Mouse (Mus musculus): ENCODE data around the gene Isoc2b. TPM values are rescaled to one million over a fixed set of nuclear protein-coding genes. Genes with fewer than 3 reads are reported as not detected.
"Not testable (repeated sequence)": the region's sequence is repeated elsewhere in the genome, so short reads cannot be mapped to it uniquely, and the experiment has no call there.

The Isoc2b gene
- polyA plus RNA-seq, 1 experiment = not detected

- TF ChIP-seq CTCF (IDR thresholded peaks at IDR 0.05; ENCODE audit: insufficient read depth, low read depth, low read length) = no peak
- no peak for TF ChIP-seq POLR2A (IDR thresholded peaks at IDR 0.05; ENCODE audit: insufficient read depth, low read depth, low read length)
- no peak overlapping the region for H3K4me3 ChIP-seq (ENCODE audit: insufficient read depth, low read depth, low read length)
- 62% methylated on average over 6 of the region's 6 CpGs for WGBS
- H3K4me1 ChIP-seq (ENCODE audit: control insufficient read depth, insufficient read depth, low read length) = no peaks in the 10 kb centered on the region
- no peak overlapping the region for H3K27ac ChIP-seq (ENCODE audit: insufficient read depth, low read depth, low read length)
Measured at GRCm38 (mm10) chr7:4822162-4822907, 47.7 kb downstream of the Isoc2b start.

GRCm38 (mm10) chr7:4821690-4822089, 48.4 kb downstream of the Isoc2b start:
- WGBS = 50% methylated on average over 4 of the region's 4 CpGs
- H3K4me3 ChIP-seq (ENCODE audit: insufficient read depth, low read depth, low read length) = no peak overlapping the region
- no peak overlapping the region for H3K27ac ChIP-seq (ENCODE audit: insufficient read depth, low read depth, low read length)
- TF ChIP-seq POLR2A (IDR thresholded peaks at IDR 0.05; ENCODE audit: insufficient read depth, low read depth, low read length) (no peak), CTCF (IDR thresholded peaks at IDR 0.05; ENCODE audit: insufficient read depth, low read depth, low read length) (no peak)
- no peaks in the 10 kb centered on the region for H3K4me1 ChIP-seq (ENCODE audit: control insufficient read depth, insufficient read depth, low read length)

DNA sequence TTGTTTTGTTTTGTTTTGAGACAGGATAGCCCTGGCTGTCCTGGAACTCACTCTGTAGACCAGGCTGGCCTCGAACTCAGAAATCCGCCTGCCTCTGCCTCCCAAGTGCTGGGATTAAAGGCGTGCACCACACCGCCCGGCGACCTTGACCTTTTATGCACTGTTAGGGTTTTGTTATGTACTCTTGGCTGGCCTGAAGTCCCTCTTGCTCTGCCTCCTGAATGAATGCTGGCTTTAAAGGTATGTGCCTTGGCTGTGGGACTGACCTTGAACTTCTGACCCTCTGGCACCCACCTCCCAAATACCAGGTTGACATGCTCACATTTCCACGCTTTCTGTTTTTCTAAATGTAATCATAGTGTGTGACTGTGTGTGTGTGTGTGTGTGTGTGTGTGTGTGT, 49.1 kb downstream of the Isoc2b start:
- H3K27ac ChIP-seq (ENCODE audit: insufficient read depth, low read depth, low read length); H3K4me3 ChIP-seq (ENCODE audit: insufficient read depth, low read depth, low read length); H3K4me1 ChIP-seq (ENCODE audit: control insufficient read depth, insufficient read depth, low read length): not testable (repeated sequence)
- WGBS = 90% methylated on average over 7 of the region's 7 CpGs

DNA sequence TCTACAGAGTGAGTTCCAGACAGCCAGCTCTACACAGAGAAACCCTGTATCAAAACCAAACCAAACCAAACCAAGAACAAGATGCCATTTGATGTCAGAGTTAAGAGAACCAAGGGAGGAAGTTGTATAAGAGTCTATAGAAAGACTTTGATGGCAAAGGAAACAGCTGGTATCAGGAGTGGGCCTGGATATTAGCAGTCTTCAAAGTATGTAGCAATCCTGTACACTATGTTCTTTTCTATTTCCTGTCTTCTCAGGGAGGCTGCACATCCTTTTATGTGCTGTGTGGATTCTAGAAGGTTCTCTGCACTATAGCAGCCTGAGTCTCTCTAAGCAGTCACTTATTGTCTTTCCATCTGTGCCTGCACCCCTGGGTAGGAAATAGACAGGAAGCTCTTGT, 53.5 kb downstream of the Isoc2b start:
- TF ChIP-seq CTCF (IDR thresholded peaks at IDR 0.05; ENCODE audit: insufficient read depth, low read depth, low read length) (no peak), POLR2A (IDR thresholded peaks at IDR 0.05; ENCODE audit: insufficient read depth, low read depth, low read length) (no peak)
- no peak overlapping the region for H3K4me3 ChIP-seq (ENCODE audit: insufficient read depth, low read depth, low read length)
- H3K4me1 ChIP-seq (ENCODE audit: control insufficient read depth, insufficient read depth, low read length) = peaks cover 3% of the 10 kb centered on the region; the same call in 1 of the 2 replicates
- H3K27ac ChIP-seq (ENCODE audit: insufficient read depth, low read depth, low read length) = no peak overlapping the region

DNA sequence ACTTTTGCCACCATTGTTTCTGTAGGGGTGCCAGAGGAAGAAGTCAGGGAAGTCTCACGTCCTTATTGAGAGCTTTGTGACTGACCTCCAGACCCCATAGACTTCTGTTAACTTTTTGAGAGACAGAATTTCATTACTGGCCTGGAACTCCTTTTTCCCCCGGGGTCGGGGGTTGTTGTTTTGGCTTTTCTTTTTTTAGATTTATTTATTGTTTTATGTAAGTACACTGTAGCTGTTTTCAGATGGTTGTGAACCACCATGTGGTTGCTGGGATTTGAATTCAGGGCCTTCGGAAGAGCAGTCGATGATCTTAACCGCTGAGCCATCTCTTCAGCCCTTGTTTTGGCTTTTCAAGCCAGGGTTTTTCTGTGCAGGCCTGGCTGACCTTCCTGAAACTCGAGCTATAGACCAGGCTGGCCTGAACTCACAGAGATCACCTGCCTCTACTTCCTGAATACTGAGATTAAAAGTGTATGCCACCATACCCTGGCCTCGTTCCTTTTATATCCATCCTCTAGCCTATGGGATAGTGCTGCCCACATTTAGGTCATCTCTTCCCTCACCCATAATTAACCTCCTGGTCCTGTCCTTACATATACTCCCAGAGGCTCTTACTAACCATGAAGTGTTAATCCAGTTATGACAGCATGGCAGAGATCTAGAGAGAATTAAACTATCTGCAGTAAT, 56.8 kb downstream of the Isoc2b start:
- peaks cover 10% of the 10 kb centered on the region for H3K4me1 ChIP-seq (ENCODE audit: control insufficient read depth, insufficient read depth, low read length)
- peak overlapping the region; percentile 91 for H3K27ac ChIP-seq (ENCODE audit: insufficient read depth, low read depth, low read length)
- peak overlapping the region; percentile 53 for H3K4me3 ChIP-seq (ENCODE audit: insufficient read depth, low read depth, low read length)
- 23% methylated on average over 8 of the region's 8 CpGs for WGBS
- TF ChIP-seq POLR2A (IDR thresholded peaks at IDR 0.05; ENCODE audit: insufficient read depth, low read depth, low read length) (no peak), CTCF (IDR thresholded peaks at IDR 0.05; ENCODE audit: insufficient read depth, low read depth, low read length) (no peak)

DNA sequence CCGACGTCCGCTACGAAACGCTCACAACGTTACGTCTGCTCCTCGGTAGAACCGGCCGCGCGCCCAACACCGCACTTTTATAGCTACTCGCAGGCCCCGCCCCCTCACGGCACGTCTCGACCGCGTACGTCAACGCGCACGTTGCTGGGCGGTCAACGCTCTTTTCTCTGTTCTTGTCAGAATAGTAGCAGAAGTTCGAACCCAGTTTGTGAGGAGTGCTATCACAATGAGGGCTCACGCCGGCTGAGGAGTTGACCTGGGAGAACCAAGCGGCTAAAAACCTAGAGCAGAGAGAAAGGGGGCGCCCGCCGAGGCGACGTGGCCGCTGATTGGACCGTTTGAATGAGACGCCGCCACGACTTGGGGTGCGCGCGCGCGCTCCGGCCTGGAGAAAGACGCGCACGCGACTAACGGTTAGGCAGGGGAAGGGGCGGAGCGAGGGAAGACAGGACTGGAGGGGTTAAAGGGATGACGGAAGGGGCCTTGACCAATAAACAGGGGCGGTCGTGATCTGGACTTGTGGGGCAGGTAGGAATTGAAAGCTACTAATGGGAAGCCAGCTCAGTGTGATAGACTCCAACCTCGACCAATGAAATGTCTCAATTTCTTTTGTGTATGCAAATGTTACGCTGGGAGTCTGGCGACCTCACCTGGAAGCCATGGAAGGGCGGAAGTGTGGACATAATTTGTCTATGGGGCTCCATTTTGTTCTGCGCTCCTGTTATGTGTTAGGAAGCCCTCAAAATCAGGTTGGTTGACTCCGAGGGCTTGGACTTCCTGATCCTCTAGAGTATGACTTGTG, 57.6 kb downstream of the Isoc2b start, which contains the start of gene Ube2s:
TSS of gene Ube2s (minus strand) at position 288 of the 802 bp plus-strand sequence.
- TF ChIP-seq CTCF (IDR thresholded peaks at IDR 0.05; ENCODE audit: insufficient read depth, low read depth, low read length) = no peak
- peak; percentile 84 for TF ChIP-seq POLR2A (IDR thresholded peaks at IDR 0.05; ENCODE audit: insufficient read depth, low read depth, low read length)
- Histone ChIP-seq H3K4me1 (ENCODE audit: control insufficient read depth, insufficient read depth, low read length) (peaks cover 10% of the 10 kb centered on the region), H3K27ac (ENCODE audit: insufficient read depth, low read depth, low read length) (peak within 1 kb of the TSS; percentile 97), H3K4me3 (ENCODE audit: insufficient read depth, low read depth, low read length) (peak within 1 kb of the TSS; percentile 94)
- whole genome bisulfite sequencing = under 1% methylated on average over 62 of the region's 62 CpGs

GRCm38 (mm10) chr7:4811842-4812302, 58.2 kb downstream of the Isoc2b start:
- Histone ChIP-seq H3K27ac (ENCODE audit: insufficient read depth, low read depth, low read length) (peak overlapping the region; percentile 97; the same call in 1 of the 2 replicates), H3K4me3 (ENCODE audit: insufficient read depth, low read depth, low read length) (peak overlapping the region; percentile 94), H3K4me1 (ENCODE audit: control insufficient read depth, insufficient read depth, low read length) (peaks cover 10% of the 10 kb centered on the region)
- no peak for TF ChIP-seq POLR2A (IDR thresholded peaks at IDR 0.05; ENCODE audit: insufficient read depth, low read depth, low read length)
- no peak for TF ChIP-seq CTCF (IDR thresholded peaks at IDR 0.05; ENCODE audit: insufficient read depth, low read depth, low read length)
- WGBS = 2% methylated on average over 28 of the region's 36 CpGs

GRCm38 (mm10) chr7:4811131-4811530, 58.9 kb downstream of the Isoc2b start:
- not testable (repeated sequence) for H3K27ac ChIP-seq (ENCODE audit: insufficient read depth, low read depth, low read length)
- WGBS = 27% methylated on average over 10 of the region's 10 CpGs
- H3K4me3 ChIP-seq (ENCODE audit: insufficient read depth, low read depth, low read length) = peak overlapping the region; percentile 94
- peaks cover 10% of the 10 kb centered on the region for H3K4me1 ChIP-seq (ENCODE audit: control insufficient read depth, insufficient read depth, low read length)

DNA sequence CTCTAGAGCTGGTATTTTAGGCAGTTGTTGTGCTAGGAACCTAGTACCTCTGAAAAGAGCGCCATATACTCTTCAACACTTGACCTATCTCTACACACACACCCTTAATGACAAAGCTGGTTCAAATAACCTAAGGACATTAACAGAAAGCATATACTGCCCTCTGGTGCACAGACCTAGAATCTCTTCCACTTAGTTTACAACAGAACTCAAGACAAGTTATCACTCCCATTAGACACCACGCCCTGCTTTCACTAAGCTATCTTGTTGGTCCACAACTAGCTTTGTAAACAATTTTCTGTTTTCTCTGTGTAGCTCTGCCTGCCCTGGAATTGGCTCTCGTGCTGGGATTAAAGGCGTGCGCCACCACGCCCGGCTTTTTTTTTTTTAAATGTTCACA, 63.3 kb downstream of the Isoc2b start:
- no peak overlapping the region for H3K27ac ChIP-seq (ENCODE audit: insufficient read depth, low read depth, low read length)
- H3K4me3 ChIP-seq (ENCODE audit: insufficient read depth, low read depth, low read length) = no peak overlapping the region
- WGBS = 86% methylated on average over 7 of the region's 7 CpGs
- peaks cover 8% of the 10 kb centered on the region for H3K4me1 ChIP-seq (ENCODE audit: control insufficient read depth, insufficient read depth, low read length)
- TF ChIP-seq POLR2A (IDR thresholded peaks at IDR 0.05; ENCODE audit: insufficient read depth, low read depth, low read length) (no peak), CTCF (IDR thresholded peaks at IDR 0.05; ENCODE audit: insufficient read depth, low read depth, low read length) (no peak)

All from olfactory bulb, adult 2 months (tissue).